ENCODE assay signal across 9 mouse cellular contexts in the genomic region with DNA sequence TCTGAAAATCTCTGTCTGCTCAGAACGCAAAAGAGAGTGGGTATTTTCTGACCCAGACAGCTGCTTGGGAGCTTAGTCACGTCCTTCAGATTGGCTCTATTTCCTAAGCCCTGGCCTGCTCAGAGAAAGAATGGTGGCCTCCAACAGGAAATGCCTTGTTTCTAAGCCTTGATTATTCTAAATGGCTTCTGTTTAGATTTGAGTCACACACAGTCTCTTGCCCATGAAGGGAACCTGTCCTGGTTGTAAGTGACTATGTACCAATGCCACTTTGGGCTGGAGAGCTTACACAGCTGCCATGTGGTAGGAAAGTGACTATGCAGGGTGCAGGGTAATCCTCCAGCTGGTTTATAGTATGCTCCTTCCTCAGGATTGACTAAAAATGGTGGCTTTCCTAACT.
DNase-seq lines count a peak whose midpoint lies in the region; ATAC-seq and TF ChIP-seq lines count a peak whose summit lies in the region.
"Had no signal": no experiment of that assay in that cellular context is flagged by ENCODE, and none has a peak within 500 bp of the region (broad histone marks: within the 10 kb centered on the region; RNA-seq: fewer than 3 reads in every experiment).

No protein-coding gene starts in this region.

- no peak for ATAC-seq in heart, embryonic 11.5 days (replicated peaks; ENCODE audit: insufficient number of reproducible peaks, low FRiP score, low TSS enrichment)
- ATAC-seq in forebrain, embryonic 11.5 days (replicated peaks; ENCODE audit: low FRiP score) = no peak
- no peak for ATAC-seq in limb, embryonic 15.5 days (ENCODE audit: insufficient number of reproducible peaks, low FRiP score, low TSS enrichment, low read depth)
- ATAC-seq in erythroblast, adult 5-6 weeks (replicated peaks; ENCODE audit: low FRiP score, poor library complexity, severe bottlenecking) = no peak

- no peak overlapping the region for H3K9ac ChIP-seq in heart, embryonic 11.5 days (ENCODE audit: low read depth, low read length)
- H3K9ac ChIP-seq in forebrain, embryonic 11.5 days (ENCODE audit: low read length) = no peak overlapping the region
- no peak overlapping the region for H3K9ac ChIP-seq in limb, embryonic 15.5 days
- H3K9ac ChIP-seq: liver, embryonic 13.5 days had no signal

- no peak for TF ChIP-seq CTCF in C2C12 (IDR thresholded peaks at IDR 0.05; ENCODE audit: control insufficient read depth, insufficient read depth, insufficient read length)

- H3ac ChIP-seq in C2C12 (ENCODE audit: control insufficient read depth, insufficient read length, low read depth) = no peak overlapping the region

- 47% methylated on average over 2 of the region's 2 CpGs for WGBS in heart, embryonic 11.5 days (ENCODE audit: insufficient replicate concordance)
- 72% methylated on average over 2 of the region's 2 CpGs for WGBS in forebrain, embryonic 11.5 days
- 60% methylated on average over 2 of the region's 2 CpGs for WGBS in limb, embryonic 15.5 days

- no peaks in the 10 kb centered on the region for H3K79me3 ChIP-seq in C2C12 (ENCODE audit: low read depth)

- peak; percentile 26 for DNase-seq in heart, adult 8-10 months (ENCODE audit: low spot score)
- DNase-seq in forebrain, embryonic 11.5 days (ENCODE audit: low spot score) = peak; percentile 35
- DNase-seq in urinary bladder, postnatal 36 days (ENCODE audit: low spot score in 2 of 2) = no peak
- DNase-seq in cerebellum, adult 18-20 months = no peak
- DNase-seq: liver, embryonic 13.5 days had no signal

- H3K27me3 ChIP-seq in heart, embryonic 11.5 days (ENCODE audit: control insufficient read depth, insufficient read depth, low read length) = no peaks in the 10 kb centered on the region
- H3K27me3 ChIP-seq in C2C12 (ENCODE audit: control insufficient read depth, insufficient read depth, insufficient read length) = no peaks in the 10 kb centered on the region
- no peaks in the 10 kb centered on the region for H3K27me3 ChIP-seq in forebrain, embryonic 11.5 days (ENCODE audit: control insufficient read depth, insufficient read depth, low read length)
- H3K27me3 ChIP-seq in limb, embryonic 15.5 days = no peaks in the 10 kb centered on the region
- H3K27me3 ChIP-seq: liver, embryonic 13.5 days had no signal

- H3K9me3 ChIP-seq in heart, embryonic 11.5 days (replicated peaks; ENCODE audit: control insufficient read depth, low read length) = no peaks in the 10 kb centered on the region
- H3K9me3 ChIP-seq in forebrain, embryonic 11.5 days (ENCODE audit: control insufficient read depth, low read length) = no peaks in the 10 kb centered on the region
- no peaks in the 10 kb centered on the region for H3K9me3 ChIP-seq in limb, embryonic 15.5 days
- H3K9me3 ChIP-seq: liver, embryonic 13.5 days had no signal

- no peaks in the 10 kb centered on the region for H3K36me3 ChIP-seq in heart, embryonic 11.5 days (ENCODE audit: control insufficient read depth, insufficient read depth, low read length)
- H3K36me3 ChIP-seq in C2C12 (ENCODE audit: control insufficient read depth, insufficient read depth) = no peaks in the 10 kb centered on the region
- no peaks in the 10 kb centered on the region for H3K36me3 ChIP-seq in forebrain, embryonic 11.5 days (ENCODE audit: control insufficient read depth, insufficient read depth, low read length)
- no peaks in the 10 kb centered on the region for H3K36me3 ChIP-seq in limb, embryonic 15.5 days
- H3K36me3 ChIP-seq: liver, embryonic 13.5 days had no signal

- no peaks in the 10 kb centered on the region for H3K79me2 ChIP-seq in C2C12 (ENCODE audit: control insufficient read depth, insufficient read depth)

- H3K4me1 ChIP-seq in heart, embryonic 11.5 days (ENCODE audit: control insufficient read depth, insufficient read depth, low read length) = peaks cover 11% of the 10 kb centered on the region
- peaks cover 10% of the 10 kb centered on the region for H3K4me1 ChIP-seq in forebrain, embryonic 11.5 days (replicated peaks; ENCODE audit: control insufficient read depth, insufficient read depth, low read length)
- H3K4me1 ChIP-seq in limb, embryonic 15.5 days = peaks cover 19% of the 10 kb centered on the region; the same call in 1 of the 2 replicates
- H3K4me1 ChIP-seq: liver, embryonic 13.5 days had no signal

- H3K27ac ChIP-seq in heart, embryonic 11.5 days (ENCODE audit: low read depth, low read length) = no peak overlapping the region
- H3K27ac ChIP-seq in forebrain, embryonic 11.5 days (ENCODE audit: low read depth, low read length) = peak overlapping the region; percentile 27; the same call in 1 of the 2 replicates
- peak overlapping the region; percentile 50; the same call in 1 of the 2 replicates for H3K27ac ChIP-seq in limb, embryonic 15.5 days
- H3K27ac ChIP-seq: liver, embryonic 13.5 days had no signal

- H3K4me3 ChIP-seq in heart, embryonic 11.5 days (ENCODE audit: low read depth, low read length) = no peak overlapping the region
- no peak overlapping the region for H3K4me3 ChIP-seq in C2C12 (ENCODE audit: insufficient read depth, poor library complexity, severe bottlenecking)
- H3K4me3 ChIP-seq in forebrain, embryonic 11.5 days (ENCODE audit: low read depth, low read length) = no peak overlapping the region
- no peak overlapping the region for H3K4me3 ChIP-seq in limb, embryonic 15.5 days
- H3K4me3 ChIP-seq: liver, embryonic 13.5 days had no signal

- no peak overlapping the region for H3K4me2 ChIP-seq in heart, embryonic 11.5 days
- H3K4me2 ChIP-seq in forebrain, embryonic 11.5 days (ENCODE audit: low read depth, low read length, severe bottlenecking) = no peak overlapping the region
- no peak overlapping the region for H3K4me2 ChIP-seq in limb, embryonic 15.5 days
- H3K4me2 ChIP-seq: liver, embryonic 13.5 days had no signal

TF ChIP-seq in C2C12, 6 proteins besides CTCF, POLR2A, EP300 and RAD21:
- peak; percentile 82 for TF ChIP-seq MYOD1 (IDR thresholded peaks at IDR 0.05; ENCODE audit: control insufficient read depth, insufficient read length, low read depth)
- TF ChIP-seq MYOG (IDR thresholded peaks at IDR 0.05; ENCODE audit: control insufficient read depth, extremely low read depth, insufficient read length) = no peak
- TF ChIP-seq FOSL1 (IDR thresholded peaks at IDR 0.05; ENCODE audit: insufficient read depth, low read length, poor library complexity, severe bottlenecking) = no peak

Comparison
In these comparisons a context has a peak if more than half of its experiments do, and no peak if none do; other contexts are left out.
1. DNase-seq: peak in heart, adult 8-10 months (single experiment) and forebrain, embryonic 11.5 days (single experiment); none in urinary bladder, postnatal 36 days (0 of 2) and cerebellum, adult 18-20 months (0 of 2).